Mouse (Mus musculus) adrenal gland, postnatal 25 days (tissue): ENCODE results near the gene Gadd45b. TPM values are rescaled to one million over a fixed set of nuclear protein-coding genes. Genes with fewer than 3 reads are reported as not detected.

ENCODE experiments used
- DNase-seq: peaks from one replicate; pipeline ENCODE4 v3.0.0; 2021; ENCODE audit warnings: mixed read lengths
- long read RNA-seq: library from polyadenylated mRNA; stranded (forward); transcript quantifications from one replicate; pipeline ENCODE4 v2.0.0, GENCODE M21; 2021
- total RNA-seq: library from RNA; stranded (reverse); gene quantifications from 2 replicates; pipeline ENCODE4 v1.2.3, GENCODE M21; 2021

Gene Gadd45b
- 15.3 and 15.4 TPM in 2 replicates for total RNA-seq
- long read RNA-seq, transcript Gadd45b-201 (4 exons, 1,284 nt): major isoform, 9 of 9 reads
- long read RNA-seq, partial matches to known transcripts: 0 of 9 reads
- long read RNA-seq, other reads (novel, unspliced or antisense): 0 of 9 reads

DNA sequence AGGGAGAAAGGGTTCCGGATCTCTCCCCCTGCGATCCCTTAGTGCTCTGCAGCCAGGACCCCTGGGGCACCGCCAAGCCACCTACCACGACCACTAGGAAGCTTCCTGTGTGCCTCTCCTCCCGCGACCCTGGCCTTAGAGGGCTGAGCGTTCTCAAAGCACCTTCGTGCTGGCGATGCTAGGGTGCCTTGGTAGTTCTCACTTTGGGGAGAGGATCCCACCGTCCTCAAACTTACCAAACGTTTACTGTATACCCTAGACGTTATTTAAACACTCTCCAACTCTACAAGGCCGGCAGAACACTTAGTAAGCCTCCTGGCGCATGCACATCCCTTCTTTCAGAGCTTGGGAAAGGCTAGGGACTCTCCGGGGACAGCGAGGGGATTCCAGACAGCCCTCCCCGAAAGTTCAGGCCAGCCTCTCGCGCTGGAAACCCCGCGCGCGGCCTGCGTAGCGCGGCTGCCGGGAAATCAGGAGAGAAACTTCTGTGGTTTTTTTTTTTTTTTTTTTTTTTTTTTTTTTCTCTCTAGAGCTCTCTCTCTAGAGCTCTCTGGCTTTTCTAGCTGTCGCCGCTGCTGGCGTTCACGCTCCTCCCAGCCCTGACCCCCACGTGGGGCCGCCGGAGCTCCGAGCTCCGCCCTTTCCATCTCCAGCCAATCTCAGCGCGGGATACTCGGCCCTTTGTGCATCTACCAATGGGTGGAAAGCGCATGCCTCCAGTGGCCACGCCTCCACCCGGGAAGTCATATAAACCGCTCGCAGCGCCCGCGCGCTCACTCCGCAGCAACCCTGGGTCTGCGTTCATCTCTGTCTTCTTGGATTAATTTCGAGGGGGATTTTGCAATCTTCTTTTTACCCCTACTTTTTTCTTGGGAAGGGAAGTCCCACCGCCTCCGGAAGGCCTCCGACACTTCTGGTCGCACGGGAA, at the start of gene Gadd45b:
Gene Gadd45b (plus strand): TSS at position 775 of the 928 bp plus-strand sequence.
- peak; percentile 98 for DNase-seq

GRCm38 (mm10) chr10:80880131-80880641, 49.7 kb upstream of the Gadd45b start:
- peak; percentile 75 for DNase-seq

DNA sequence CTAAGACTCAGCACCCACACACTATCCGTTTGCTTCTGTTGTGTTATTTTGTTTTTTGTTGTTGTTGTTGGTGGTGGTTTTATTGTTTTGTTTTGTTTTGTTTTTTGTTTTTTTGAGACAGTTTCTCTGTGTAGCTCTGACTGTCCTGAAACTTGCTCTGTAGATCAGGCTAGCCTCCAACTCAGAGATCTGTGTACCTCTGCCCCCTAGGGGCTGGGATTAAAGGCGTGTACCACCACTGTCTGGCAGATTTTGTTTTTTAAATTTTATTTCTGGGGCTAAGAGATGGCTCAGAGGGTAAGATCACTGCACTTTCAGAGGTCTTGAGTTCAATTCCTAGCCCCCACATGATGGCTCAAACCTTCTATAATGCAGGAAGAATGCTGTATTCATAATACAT, 49.0 kb upstream of the Gadd45b start:
- DNase-seq: no peak

- DNase-seq: peak; percentile 79
Observed at GRCm38 (mm10) chr10:80881301-80881700, 48.6 kb upstream of the Gadd45b start.

DNA sequence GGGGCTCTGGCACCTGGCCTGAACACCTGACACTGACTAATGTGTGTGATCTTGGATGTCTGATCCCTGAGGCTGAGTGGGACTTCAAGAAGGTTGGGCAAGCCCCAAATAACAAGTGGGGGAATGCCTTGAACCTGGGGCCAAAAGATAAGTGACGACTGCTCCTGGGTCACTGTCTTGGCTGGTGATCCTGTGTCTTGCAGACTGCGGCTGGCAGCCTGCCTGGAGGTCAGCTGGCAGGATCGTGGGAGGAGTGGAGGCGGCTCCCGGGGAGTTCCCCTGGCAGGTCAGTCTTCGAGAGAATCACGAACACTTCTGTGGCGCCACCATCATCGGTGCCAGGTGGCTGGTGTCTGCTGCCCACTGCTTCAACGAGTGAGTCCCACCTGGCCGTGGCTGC, 42.7 kb upstream of the Gadd45b start:
- peak; percentile 85 for DNase-seq

DNA sequence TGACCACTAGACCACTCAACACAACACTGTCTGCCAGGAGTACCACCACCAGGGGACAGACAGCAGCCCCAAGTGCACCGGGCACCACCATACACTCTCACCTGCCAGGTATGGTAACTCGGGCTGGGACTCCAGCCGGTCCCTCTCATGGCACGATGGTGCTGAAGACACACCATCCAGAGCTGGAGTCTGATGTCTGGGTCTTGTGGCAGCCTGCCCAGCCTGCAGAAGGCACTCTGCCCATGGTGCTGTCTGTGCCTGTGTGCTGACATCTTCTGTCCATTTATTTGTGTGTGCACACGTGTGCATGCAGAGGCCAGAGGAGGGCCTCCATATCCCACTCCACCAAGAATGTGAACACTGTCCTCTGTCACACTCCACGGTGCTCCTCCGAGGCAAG, 34.8 kb upstream of the Gadd45b start:
- no peak for DNase-seq

- no peak for DNase-seq
Observed at GRCm38 (mm10) chr10:80895697-80896096, 34.2 kb upstream of the Gadd45b start.

GRCm38 (mm10) chr10:80896581-80897485, 33.0 kb upstream of the Gadd45b start:
- DNase-seq: no peak

DNA sequence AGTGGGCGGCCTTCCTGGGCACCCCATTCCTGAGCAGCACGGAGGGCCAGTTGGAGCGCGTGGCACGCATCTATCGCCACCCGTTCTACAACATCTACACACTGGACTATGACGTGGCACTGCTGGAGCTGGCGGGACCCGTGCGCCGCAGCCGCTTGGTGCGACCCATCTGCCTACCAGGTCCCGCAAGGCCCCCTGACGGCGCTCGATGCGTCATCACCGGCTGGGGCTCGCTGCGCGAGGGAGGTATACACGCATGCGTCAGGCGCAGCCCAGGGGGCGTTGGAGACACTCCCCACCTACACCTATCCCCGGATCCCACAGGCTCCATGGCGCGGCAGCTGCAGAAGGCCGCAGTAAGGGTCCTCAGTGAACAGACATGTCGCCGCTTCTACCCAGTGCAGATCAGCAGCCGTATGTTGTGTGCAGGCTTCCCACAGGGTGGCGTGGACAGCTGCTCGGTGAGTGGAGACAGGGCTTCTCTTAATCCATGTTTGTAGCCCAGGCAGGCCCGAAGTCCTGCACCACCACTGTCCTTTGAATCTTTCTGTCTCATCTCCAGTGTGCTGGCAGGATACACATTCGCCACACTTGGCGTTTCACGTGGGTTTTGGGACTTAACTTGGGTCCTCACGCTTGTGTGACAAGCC, 31.9 kb upstream of the Gadd45b start:
- DNase-seq: peak; percentile 51

- DNase-seq: no peak
Observed at GRCm38 (mm10) chr10:80899074-80899473, 30.8 kb upstream of the Gadd45b start.

DNA sequence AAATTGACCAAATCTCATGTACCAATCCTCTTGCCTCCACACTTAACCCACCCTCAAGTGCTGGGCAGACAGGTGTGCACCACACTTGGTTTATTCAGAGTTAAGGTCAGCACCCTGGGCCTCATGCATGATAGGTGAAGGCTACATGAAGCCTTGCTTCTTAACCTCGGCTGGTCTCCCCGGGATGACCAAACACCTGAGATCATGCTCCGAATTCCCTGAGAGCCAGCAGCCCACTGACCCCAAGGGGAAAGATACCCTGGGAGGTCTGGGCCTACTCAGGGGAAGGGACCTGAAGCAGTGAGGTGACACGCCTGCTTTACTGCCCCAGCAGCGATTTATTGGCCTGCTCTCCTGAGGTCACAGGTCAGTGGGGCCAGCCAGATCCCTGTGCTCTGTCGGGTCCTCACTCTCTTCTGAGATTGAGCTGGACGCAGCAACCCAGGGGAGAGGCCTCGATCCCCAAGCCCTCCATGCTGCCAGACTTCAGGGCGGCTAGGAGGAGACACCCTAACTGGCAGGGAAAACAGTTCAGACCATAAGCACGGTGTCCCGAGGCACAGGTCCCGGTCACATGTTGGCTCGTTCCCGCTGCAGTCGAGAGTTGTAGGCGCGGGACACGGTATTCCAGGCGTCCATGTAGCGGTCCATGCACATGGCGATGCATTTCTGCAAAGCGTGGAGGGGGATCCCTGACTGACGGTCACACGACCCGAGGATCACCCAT, 30.1 kb upstream of the Gadd45b start:
- no peak for DNase-seq

DNA sequence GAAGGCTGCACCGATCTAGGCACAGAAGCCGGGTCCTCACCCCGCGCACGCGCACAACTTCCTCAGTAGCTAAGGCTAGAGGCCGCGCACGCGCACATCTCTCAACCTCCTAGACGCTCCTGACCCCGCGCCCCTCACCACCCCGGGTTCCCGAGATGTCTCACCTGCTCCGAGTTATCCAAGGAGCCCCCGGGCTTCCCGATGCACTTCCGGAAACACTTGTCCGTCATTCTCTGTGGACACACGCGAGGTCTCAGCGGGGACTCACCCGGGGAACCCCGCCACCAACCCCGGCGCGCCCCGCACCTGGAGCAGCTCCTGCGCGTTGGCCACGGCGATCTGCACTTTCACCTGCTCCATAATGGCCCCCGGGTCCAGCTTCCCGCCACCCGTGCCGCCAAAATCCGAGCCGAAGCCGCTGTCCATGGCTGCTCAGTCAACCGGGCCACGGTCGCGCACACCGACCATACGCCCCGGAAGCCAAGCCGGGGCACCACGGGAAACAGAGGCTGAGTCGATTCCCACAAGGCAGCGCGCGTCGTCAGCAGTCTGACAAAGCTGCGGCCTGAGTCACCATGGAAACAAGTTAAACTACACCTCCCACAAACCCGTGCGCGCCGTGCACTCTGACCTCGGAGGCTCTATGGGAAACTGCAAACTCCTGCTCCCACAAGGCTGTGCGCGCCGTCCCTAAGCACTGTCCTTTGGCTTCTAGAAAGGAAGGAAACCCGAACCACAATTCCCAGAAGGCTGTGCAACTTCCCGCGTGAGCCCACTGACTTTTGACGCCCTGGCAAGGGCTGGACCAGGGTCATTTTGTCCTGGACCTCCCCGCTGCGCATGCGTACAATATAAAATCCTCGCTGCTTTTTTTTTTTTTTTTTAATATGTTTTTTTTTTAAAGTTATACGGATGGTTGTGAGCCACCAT, 29.3 kb upstream of the Gadd45b start, which contains the start of gene Timm13:
Gene Timm13 (minus strand): TSS at position 652 of the 930 bp plus-strand sequence.
- DNase-seq: peak; percentile 94

GRCm38 (mm10) chr10:80901409-80902272, 28.2 kb upstream of the Gadd45b start:
- DNase-seq: no peak

DNA sequence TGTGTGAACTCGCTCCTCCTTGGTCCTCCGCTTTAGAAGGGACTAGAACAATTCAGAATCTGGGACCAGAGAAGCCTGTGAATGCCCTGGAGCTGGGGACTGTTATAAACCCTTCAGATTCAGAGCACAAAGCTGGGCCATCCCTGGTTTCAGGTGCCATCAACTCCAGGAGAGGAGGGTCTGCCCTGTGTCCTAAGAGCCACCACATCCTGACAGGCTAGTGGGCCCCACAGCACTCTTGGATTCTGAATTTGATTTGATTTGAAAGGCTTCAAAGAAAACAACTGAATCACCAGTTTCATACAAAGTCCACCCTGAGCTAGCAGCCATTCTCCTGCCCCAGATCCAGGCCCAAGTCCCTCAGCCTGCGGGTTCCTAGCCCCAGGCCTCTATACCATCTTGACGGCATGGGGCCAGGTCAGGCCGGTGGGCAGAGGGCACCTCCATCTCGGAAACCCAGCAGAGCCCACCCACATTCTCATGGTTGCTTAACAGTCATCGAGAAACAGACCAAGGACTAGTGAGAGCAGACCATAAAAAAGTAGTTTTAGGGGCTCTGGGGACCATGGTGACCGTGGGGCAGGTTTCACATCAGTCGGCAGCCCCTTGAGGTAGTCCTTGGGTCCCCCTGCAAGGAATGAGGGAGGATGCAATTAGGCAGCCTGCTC, 27.5 kb upstream of the Gadd45b start:
- no peak for DNase-seq

DNA sequence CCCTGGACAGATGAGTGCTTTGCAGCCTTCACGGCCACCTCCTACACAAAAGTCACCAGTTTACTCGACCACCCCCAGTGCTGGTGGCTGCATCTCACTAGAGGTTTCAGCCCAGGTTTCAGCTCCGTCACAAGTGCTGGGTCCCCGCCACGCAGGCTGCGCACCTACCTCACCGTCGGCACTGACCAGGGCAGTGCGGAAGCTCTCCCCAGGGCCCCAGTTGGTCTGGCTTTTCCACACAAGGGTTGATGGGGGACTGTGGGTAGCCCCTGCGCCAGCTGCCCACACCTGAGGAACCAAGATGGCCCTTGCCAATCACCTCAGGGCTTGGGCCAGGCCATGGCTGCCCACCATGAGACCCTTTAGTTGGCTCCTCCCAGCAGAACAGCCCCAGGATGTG, 26.6 kb upstream of the Gadd45b start:
- DNase-seq: no peak

GRCm38 (mm10) chr10:80904004-80904693, 25.7 kb upstream of the Gadd45b start:
- peak; percentile 31 for DNase-seq

DNA sequence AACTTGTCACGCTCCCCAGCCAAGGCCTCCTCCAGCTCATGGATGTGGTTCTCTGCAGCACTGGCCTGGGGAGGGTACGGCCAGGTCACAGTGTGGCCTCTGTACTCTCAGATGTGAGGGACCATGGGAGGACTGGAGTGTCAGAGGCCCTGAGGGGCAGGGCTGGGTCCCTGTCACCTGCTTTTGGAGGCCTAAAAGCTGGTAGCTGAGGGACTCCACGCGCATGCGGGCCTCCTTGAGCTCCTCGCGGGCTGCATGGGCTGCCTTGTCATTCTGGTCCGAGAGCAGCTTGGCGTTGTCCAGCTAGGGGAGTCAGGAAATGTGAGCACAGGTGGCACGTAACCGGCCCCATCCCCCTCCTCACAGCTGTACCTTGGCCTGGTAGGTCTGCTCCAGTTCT, 25.2 kb upstream of the Gadd45b start:
- DNase-seq: no peak
